Mouse (Mus musculus): Measurements from ENCODE around the gene Pomt1. TPM values are rescaled to one million over a fixed set of nuclear protein-coding genes. Genes with fewer than 3 reads are reported as not detected.

The Pomt1 gene
- polyA plus RNA-seq, 2 experiments: 22.9 to 36.4 TPM

- DNase-seq (ENCODE audit: low spot score): no peak
- no peak for TF ChIP-seq POLR2A (IDR thresholded peaks at IDR 0.05; ENCODE audit: borderline replicate concordance, extremely low read depth, insufficient read depth, insufficient read length)
- H3K27me3 ChIP-seq (ENCODE audit: control insufficient read depth, insufficient read depth, low read length): no peaks in the 10 kb centered on the region
- no peaks in the 10 kb centered on the region for H3K4me1 ChIP-seq (ENCODE audit: control insufficient read depth, insufficient read depth, low read length)
- WGBS: 85% methylated on average over 15 of the region's 18 CpGs
- no peak overlapping the region for H3K4me2 ChIP-seq (replicated peaks; ENCODE audit: low read depth, low read length, severe bottlenecking)
- H3K9ac ChIP-seq (ENCODE audit: low read depth, low read length, severe bottlenecking): no peak overlapping the region
- H3K4me3 ChIP-seq (replicated peaks; ENCODE audit: low read length): no peak overlapping the region
- H3K27ac ChIP-seq (replicated peaks; ENCODE audit: low read depth, low read length): no peak overlapping the region
- peaks cover 95% of the 10 kb centered on the region for H3K36me3 ChIP-seq (ENCODE audit: control insufficient read depth, insufficient read depth, low read length)
- ATAC-seq (ENCODE audit: low FRiP score, low read depth): no peak
- H3K9me3 ChIP-seq (ENCODE audit: control insufficient read depth, low read length): no peaks in the 10 kb centered on the region
Measured at GRCm38 (mm10) chr2:32191872-32192507, 44.4 kb upstream of the Pomt1 start.

- H3K27me3 ChIP-seq (ENCODE audit: control insufficient read depth, insufficient read depth, low read length): no peaks in the 10 kb centered on the region
- WGBS: 80% methylated on average over 11 of the region's 11 CpGs
- peaks cover 100% of the 10 kb centered on the region for H3K36me3 ChIP-seq (ENCODE audit: control insufficient read depth, insufficient read depth, low read length)
- H3K4me1 ChIP-seq (ENCODE audit: control insufficient read depth, insufficient read depth, low read length): no peaks in the 10 kb centered on the region
- no peak overlapping the region for H3K27ac ChIP-seq (replicated peaks; ENCODE audit: low read depth, low read length)
- ATAC-seq (ENCODE audit: low FRiP score, low read depth) (no peak), DNase-seq (ENCODE audit: low spot score) (no peak)
- TF ChIP-seq POLR2A (IDR thresholded peaks at IDR 0.05; ENCODE audit: borderline replicate concordance, extremely low read depth, insufficient read depth, insufficient read length): no peak
- H3K4me3 ChIP-seq (replicated peaks; ENCODE audit: low read length): no peak overlapping the region
- no peaks in the 10 kb centered on the region for H3K9me3 ChIP-seq (ENCODE audit: control insufficient read depth, low read length)
- no peak overlapping the region for H3K4me2 ChIP-seq (replicated peaks; ENCODE audit: low read depth, low read length, severe bottlenecking)
- no peak overlapping the region for H3K9ac ChIP-seq (ENCODE audit: low read depth, low read length, severe bottlenecking)
Measured at GRCm38 (mm10) chr2:32198977-32199376, 37.4 kb upstream of the Pomt1 start.

DNA sequence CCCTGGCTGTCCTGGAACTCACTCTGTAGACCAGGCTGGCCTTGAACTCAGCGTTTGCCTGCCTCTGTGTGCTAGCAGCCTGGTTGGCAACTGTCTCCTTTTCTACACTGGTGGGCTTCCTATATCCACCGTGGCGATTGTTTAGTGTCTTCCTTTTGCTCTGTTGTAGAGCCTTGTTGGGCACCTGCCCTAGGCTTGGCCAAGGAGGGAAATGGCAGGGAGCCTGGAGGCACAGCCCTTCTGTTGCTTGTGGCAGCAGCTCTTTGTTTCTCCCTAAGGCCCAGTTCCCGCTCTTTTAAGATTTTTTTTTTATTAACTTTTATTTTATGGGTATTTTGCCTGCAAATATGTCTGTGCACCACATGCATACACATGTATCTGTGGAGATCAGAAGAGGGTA lies 36.4 kb upstream of the Pomt1 start:
- WGBS: 92% methylated on average over 4 of the region's 4 CpGs
- no peak overlapping the region for H3K4me3 ChIP-seq (replicated peaks; ENCODE audit: low read length)
- H3K27me3 ChIP-seq (ENCODE audit: control insufficient read depth, insufficient read depth, low read length): no peaks in the 10 kb centered on the region
- no peaks in the 10 kb centered on the region for H3K9me3 ChIP-seq (ENCODE audit: control insufficient read depth, low read length)
- ATAC-seq (ENCODE audit: low FRiP score, low read depth) (no peak), DNase-seq (ENCODE audit: low spot score) (no peak)
- no peaks in the 10 kb centered on the region for H3K4me1 ChIP-seq (ENCODE audit: control insufficient read depth, insufficient read depth, low read length)
- no peak overlapping the region for H3K9ac ChIP-seq (ENCODE audit: low read depth, low read length, severe bottlenecking)
- H3K4me2 ChIP-seq (replicated peaks; ENCODE audit: low read depth, low read length, severe bottlenecking): no peak overlapping the region
- no peak overlapping the region for H3K27ac ChIP-seq (replicated peaks; ENCODE audit: low read depth, low read length)
- peaks cover 100% of the 10 kb centered on the region for H3K36me3 ChIP-seq (ENCODE audit: control insufficient read depth, insufficient read depth, low read length)
- no peak for TF ChIP-seq POLR2A (IDR thresholded peaks at IDR 0.05; ENCODE audit: borderline replicate concordance, extremely low read depth, insufficient read depth, insufficient read length)

DNA sequence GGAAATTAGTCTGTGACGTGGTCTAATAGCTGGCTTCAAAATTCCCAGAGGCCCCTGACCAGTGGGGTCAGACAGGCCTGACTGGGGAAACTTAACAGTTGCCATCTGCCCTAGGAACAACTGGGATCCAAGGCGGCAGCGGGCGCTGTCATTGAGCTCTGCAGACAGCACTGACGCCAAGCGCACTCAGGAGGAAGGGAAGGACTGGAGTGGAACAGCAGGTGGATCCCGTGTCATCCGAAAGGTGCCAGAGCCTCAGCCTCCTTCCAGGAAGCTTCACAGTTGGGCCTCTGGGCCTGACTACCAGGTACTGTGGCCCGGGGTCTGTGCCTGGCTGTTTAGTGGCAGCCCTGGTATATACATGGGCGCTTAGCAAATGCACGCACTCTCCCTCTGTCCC lies 35.7 kb upstream of the Pomt1 start:
- no peak overlapping the region for H3K4me2 ChIP-seq (replicated peaks; ENCODE audit: low read depth, low read length, severe bottlenecking)
- peaks cover 100% of the 10 kb centered on the region for H3K36me3 ChIP-seq (ENCODE audit: control insufficient read depth, insufficient read depth, low read length)
- DNase-seq (ENCODE audit: low spot score) (no peak), ATAC-seq (ENCODE audit: low FRiP score, low read depth) (no peak)
- no peaks in the 10 kb centered on the region for H3K27me3 ChIP-seq (ENCODE audit: control insufficient read depth, insufficient read depth, low read length)
- H3K27ac ChIP-seq (replicated peaks; ENCODE audit: low read depth, low read length): no peak overlapping the region
- no peak for TF ChIP-seq POLR2A (IDR thresholded peaks at IDR 0.05; ENCODE audit: borderline replicate concordance, extremely low read depth, insufficient read depth, insufficient read length)
- no peak overlapping the region for H3K4me3 ChIP-seq (replicated peaks; ENCODE audit: low read length)
- 88% methylated on average over 11 of the region's 11 CpGs for WGBS
- no peaks in the 10 kb centered on the region for H3K9me3 ChIP-seq (ENCODE audit: control insufficient read depth, low read length)
- H3K9ac ChIP-seq (ENCODE audit: low read depth, low read length, severe bottlenecking): no peak overlapping the region
- no peaks in the 10 kb centered on the region for H3K4me1 ChIP-seq (ENCODE audit: control insufficient read depth, insufficient read depth, low read length)

DNA sequence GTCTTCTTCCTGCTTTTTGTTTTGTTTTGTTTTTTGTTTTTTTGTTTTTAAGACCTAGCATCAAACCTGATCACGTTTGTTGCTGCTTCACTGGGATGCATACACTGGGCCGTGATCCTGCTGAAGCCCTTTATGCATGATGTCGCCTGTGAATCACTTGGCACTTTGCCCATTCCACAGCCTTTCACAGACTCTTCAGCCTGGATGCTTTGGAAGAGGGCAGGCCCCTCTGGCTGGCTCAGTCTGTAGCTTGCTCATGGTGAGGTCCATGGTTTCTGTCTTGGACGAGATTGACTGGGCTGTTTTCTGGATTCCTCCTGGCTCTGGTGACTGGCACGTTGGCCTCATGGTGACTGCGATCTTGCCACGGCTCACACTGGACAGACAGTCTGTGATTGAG lies 34.9 kb upstream of the Pomt1 start:
- Histone ChIP-seq H3K36me3 (ENCODE audit: control insufficient read depth, insufficient read depth, low read length) (peaks cover 100% of the 10 kb centered on the region), H3K9me3 (ENCODE audit: control insufficient read depth, low read length) (no peaks in the 10 kb centered on the region), H3K4me3 (replicated peaks; ENCODE audit: low read length) (no peak overlapping the region), H3K4me1 (ENCODE audit: control insufficient read depth, insufficient read depth, low read length) (no peaks in the 10 kb centered on the region), H3K9ac (ENCODE audit: low read depth, low read length, severe bottlenecking) (no peak overlapping the region), H3K4me2 (replicated peaks; ENCODE audit: low read depth, low read length, severe bottlenecking) (no peak overlapping the region), H3K27ac (replicated peaks; ENCODE audit: low read depth, low read length) (no peak overlapping the region), H3K27me3 (ENCODE audit: control insufficient read depth, insufficient read depth, low read length) (no peaks in the 10 kb centered on the region)
- 85% methylated on average over 7 of the region's 7 CpGs for WGBS
- ATAC-seq (ENCODE audit: low FRiP score, low read depth): no peak
- TF ChIP-seq POLR2A (IDR thresholded peaks at IDR 0.05; ENCODE audit: borderline replicate concordance, extremely low read depth, insufficient read depth, insufficient read length): no peak
- DNase-seq (ENCODE audit: low spot score): peak; percentile 25

Data from limb, embryonic 14.5 days (tissue).